Mouse (Mus musculus) hindbrain, embryonic 16.5 days (tissue): ENCODE measurements around the gene Cycs. TPM values are rescaled to one million over a fixed set of nuclear protein-coding genes. Genes with fewer than 3 reads are reported as not detected.

Experiments used
- ATAC-seq: fragments of 200-750 bp; cut with Nextera tagmentation; 2 replicates; pipeline ENCODE4 v1.8.0; 2017; ENCODE audit warnings: moderate TSS enrichment, moderate library complexity
- H3K27ac ChIP-seq: fragments of 300-500 bp; sonication (generic); 2 replicates; pipeline ENCODE4 v1.5.1; 2014; ENCODE audit warnings: low read depth, mild to moderate bottlenecking, control low read depth, low read length, moderate library complexity
- H3K27me3 ChIP-seq: fragments of 300-500 bp; sonication (generic); replicated peaks from 2 replicates; pipeline ENCODE4 v1.6.1; 2014; ENCODE audit warnings: low read length; ENCODE audit not compliant: control insufficient read depth, insufficient read depth
- H3K36me3 ChIP-seq: fragments of 300-500 bp; sonication (generic); 2 replicates; pipeline ENCODE4 v1.6.1; 2014; ENCODE audit warnings: mild to moderate bottlenecking, low read length, moderate library complexity, mixed read lengths; ENCODE audit not compliant: control insufficient read depth, insufficient read depth
- H3K4me1 ChIP-seq: fragments of 300-500 bp; sonication (generic); 2 replicates; pipeline ENCODE4 v1.6.1; 2014; ENCODE audit warnings: low read depth, low read length; ENCODE audit not compliant: control insufficient read depth, insufficient read depth
- H3K4me2 ChIP-seq: fragments of 300-500 bp; sonication (generic); 2 replicates; pipeline ENCODE4 v1.6.1; 2014; ENCODE audit warnings: mild to moderate bottlenecking, low read length, control low read depth, moderate library complexity
- H3K4me3 ChIP-seq: fragments of 300-500 bp; sonication (generic); 2 replicates; pipeline ENCODE4 v1.5.1; 2014; ENCODE audit warnings: mild to moderate bottlenecking, low read length, control low read depth, moderate library complexity
- H3K9ac ChIP-seq: fragments of 300-500 bp; sonication (generic); 2 replicates; pipeline ENCODE4 v1.6.1; 2014; ENCODE audit warnings: low read depth, mild to moderate bottlenecking, control low read depth, low read length, moderate library complexity
- H3K9me3 ChIP-seq: fragments of 300-500 bp; sonication (generic); 2 replicates; pipeline ENCODE4 v1.6.1; 2014; ENCODE audit warnings: mild to moderate bottlenecking, low read length, moderate library complexity; ENCODE audit not compliant: control insufficient read depth
- WGBS: fragments of 180-500 bp; shearing (Covaris S2); extraction: QIAGEN DNeasy Blood & Tissue Kit; methylation state at CpG from one replicate; pipeline ENCODE4 v1.1.7; 2014; 5-methylcytosine and 5-hydroxymethylcytosine counted together
- microRNA-seq: library from miRNA; unstranded; fragments of <30 nt; microRNA quantifications from one replicate; pipeline ENCODE4, GENCODE M21; 2017
- polyA plus RNA-seq: library from polyadenylated mRNA; unstranded; fragments of >200 nt; fragmentation: Nextera tagmentation; extraction: Ambion mirVana; gene quantifications from 2 replicates; pipeline ENCODE4 v1.2.1, GENCODE M21; 2015

The Cycs gene
- polyA plus RNA-seq, 1 experiment from 2014 or later: 91.1 TPM

- 94% methylated on average over 5 of the region's 5 CpGs for WGBS
- H3K4me1 ChIP-seq: no peaks in the 10 kb centered on the region
Observed at GRCm38 (mm10) chr6:50520139-50520538, 46.2 kb downstream of the Cycs start.

GRCm38 (mm10) chr6:50518371-50518770, 48.0 kb downstream of the Cycs start:
- Histone ChIP-seq H3K27me3 (no peaks in the 10 kb centered on the region), H3K9me3 (no peaks in the 10 kb centered on the region), H3K4me2 (no peak overlapping the region), H3K4me1 (no peaks in the 10 kb centered on the region), H3K9ac (no peak overlapping the region), H3K4me3 (no peak overlapping the region), H3K36me3 (no peaks in the 10 kb centered on the region), H3K27ac (no peak overlapping the region)
- WGBS: 92% methylated on average over 5 of the region's 5 CpGs
- no peak for ATAC-seq

More at GRCm38 (mm10) chr6:50520139-50520538, 46.2 kb downstream of the Cycs start:
- H3K4me2 ChIP-seq: no peak overlapping the region
- H3K27ac ChIP-seq: no peak overlapping the region
- H3K36me3 ChIP-seq: no peaks in the 10 kb centered on the region
- H3K27me3 ChIP-seq: no peaks in the 10 kb centered on the region
- H3K9me3 ChIP-seq: no peaks in the 10 kb centered on the region
- H3K9ac ChIP-seq: no peak overlapping the region
- ATAC-seq: no peak
- H3K4me3 ChIP-seq: no peak overlapping the region

Small RNA genes lying within 50 kb of the gene (microRNA-seq; reads per million reads assigned to microRNA genes)
- not detected for gene Mir6371

Other genes starting within 250 kb of the Cycs start
- gene Osbpl3, start 110.3 kb downstream of the Cycs start, polyA plus RNA-seq: 4.5 TPM in 2 replicates
- 2.6 and 3.0 TPM in 2 replicates for gene 4921507P07Rik, start 30.1 kb upstream of the Cycs start, polyA plus RNA-seq
- 0.26 TPM in 1 of 2 replicates, not detected in the other for gene Npvf, start 87.9 kb upstream of the Cycs start, polyA plus RNA-seq